In the genomic region with DNA sequence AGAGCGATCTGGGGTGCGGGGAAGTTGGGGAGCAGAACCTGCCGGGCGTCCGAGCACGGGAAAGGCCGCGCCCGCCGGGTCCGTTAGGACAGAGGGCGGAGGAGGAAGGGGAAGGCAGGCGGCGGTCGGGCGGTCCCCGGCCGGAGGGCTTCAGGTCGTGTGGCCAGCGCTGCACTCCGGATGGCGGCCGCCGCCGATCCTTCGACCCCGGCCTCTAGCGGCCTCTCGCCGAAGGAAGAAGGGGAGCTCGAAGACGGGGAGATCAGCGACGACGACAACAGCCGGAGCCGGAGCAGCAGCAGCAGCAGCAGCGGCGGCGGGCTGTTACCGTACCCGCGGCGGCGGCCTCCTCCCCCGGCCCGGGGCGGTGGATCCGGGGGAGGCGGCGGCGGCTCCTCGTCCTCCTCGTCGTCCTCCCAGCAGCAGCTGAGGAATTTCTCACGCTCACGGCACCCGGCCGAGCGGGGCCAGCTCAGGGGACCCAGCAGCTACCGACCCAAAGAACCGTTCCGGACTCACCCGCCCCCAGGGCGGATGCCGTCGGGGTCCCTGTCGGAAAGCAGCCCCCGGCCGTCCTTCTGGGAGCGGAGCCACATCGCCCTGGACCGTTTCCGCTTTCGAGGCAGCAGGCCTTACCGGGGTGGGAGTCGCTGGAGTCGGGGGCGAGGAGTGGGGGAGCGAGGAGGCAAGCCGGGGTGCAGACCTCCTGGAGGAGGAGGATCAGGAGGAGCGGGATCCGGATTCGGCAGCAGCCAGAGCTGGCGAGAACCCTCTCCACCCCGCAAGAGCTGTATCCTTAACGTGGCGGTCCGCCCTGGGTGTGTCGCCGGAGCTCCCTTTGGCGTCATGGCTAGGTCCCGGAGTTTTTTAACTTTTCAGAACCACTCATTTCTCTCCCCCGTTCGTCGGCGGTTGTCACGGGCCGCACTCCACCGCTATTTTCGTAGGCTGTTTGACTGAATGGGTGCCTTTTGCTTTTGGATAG, we compare ENCODE assay signal across 8 mouse cellular contexts. TPM values are rescaled to one million over a fixed set of nuclear protein-coding genes. Genes with fewer than 3 reads are reported as not detected.
DNase-seq lines count a peak whose midpoint lies in the region; ATAC-seq and TF ChIP-seq lines count a peak whose summit lies in the region.

No protein-coding gene starts in this region.

- H3K9me3 ChIP-seq in embryonic facial prominence, embryonic 15.5 days (replicated peaks) = no peaks in the 10 kb centered on the region
- no peaks in the 10 kb centered on the region for H3K9me3 ChIP-seq in heart, embryonic 10.5 days
- H3K9me3 ChIP-seq in kidney, embryonic 14.5 days (ENCODE audit: control insufficient read depth, low read length) = no peaks in the 10 kb centered on the region

- H3K4me3 ChIP-seq in embryonic facial prominence, embryonic 15.5 days (replicated peaks) = peak overlapping the region; percentile 94
- H3K4me3 ChIP-seq in heart, embryonic 10.5 days = peak overlapping the region; percentile 96
- H3K4me3 ChIP-seq in kidney, embryonic 14.5 days (ENCODE audit: low read length) = peak overlapping the region; percentile 95
- peak overlapping the region; percentile 87 for H3K4me3 ChIP-seq in liver, adult 2 months (ENCODE audit: insufficient read depth, low read depth, low read length)

- WGBS in embryonic facial prominence, embryonic 15.5 days = under 1% methylated on average over 100 of the region's 101 CpGs
- WGBS in heart, embryonic 10.5 days = under 1% methylated on average over 97 of the region's 101 CpGs
- under 1% methylated on average over 87 of the region's 101 CpGs for WGBS in kidney, embryonic 14.5 days
- WGBS in liver, adult 2 months = 1% methylated on average over 98 of the region's 101 CpGs

- peak overlapping the region; percentile 99 for H3K27ac ChIP-seq in embryonic facial prominence, embryonic 15.5 days (replicated peaks)
- peak overlapping the region; percentile 96 for H3K27ac ChIP-seq in heart, embryonic 10.5 days
- H3K27ac ChIP-seq in kidney, embryonic 14.5 days (ENCODE audit: low read depth, low read length) = peak overlapping the region; percentile 95
- H3K27ac ChIP-seq in liver, adult 2 months (replicated peaks; ENCODE audit: insufficient read depth, low read depth, low read length) = peak overlapping the region; percentile 78

- DNase-seq in A20 (ENCODE audit: low read depth, low spot score) = peak; percentile 83
- peak; percentile 43 to 53 for DNase-seq in adrenal gland, postnatal 4 days (ENCODE audit: low spot score in 2 of 2)
- DNase-seq in heart, embryonic 10.5 days (ENCODE audit: low spot score) = peak; percentile 85
- DNase-seq in liver, adult 2 months (ENCODE audit: extremely low read depth, low read depth, low spot score) = peak; percentile 43
- DNase-seq in monocyte, adult 2 months (ENCODE audit: low read depth in 1 of 2, low spot score in 2 of 2) = peak; percentile 23 to 56
- peak; percentile 71 to 87 for DNase-seq in spleen, postnatal 4 days (ENCODE audit: low spot score in 2 of 2)

- H3K4me2 ChIP-seq in embryonic facial prominence, embryonic 15.5 days (replicated peaks) = peak overlapping the region; percentile 58
- H3K4me2 ChIP-seq in kidney, embryonic 14.5 days (replicated peaks; ENCODE audit: low read depth, low read length) = peak overlapping the region; percentile 68

- no peak for TF ChIP-seq CTCF in liver, adult 2 months (IDR thresholded peaks at IDR 0.05; ENCODE audit: low read depth, low read length)

- no peaks in the 10 kb centered on the region for H3K27me3 ChIP-seq in embryonic facial prominence, embryonic 15.5 days
- H3K27me3 ChIP-seq in heart, embryonic 10.5 days (ENCODE audit: insufficient read depth, poor library complexity, severe bottlenecking) = no peaks in the 10 kb centered on the region
- no peaks in the 10 kb centered on the region for H3K27me3 ChIP-seq in kidney, embryonic 14.5 days (ENCODE audit: control insufficient read depth, insufficient read depth, low read length)
- H3K27me3 ChIP-seq in liver, adult 2 months (ENCODE audit: control insufficient read depth, insufficient read depth, low read length) = no peaks in the 10 kb centered on the region

- H3K4me1 ChIP-seq in embryonic facial prominence, embryonic 15.5 days = peaks cover 22% of the 10 kb centered on the region
- H3K4me1 ChIP-seq in heart, embryonic 10.5 days = peaks cover 22% of the 10 kb centered on the region; the same call in 1 of the 2 replicates
- peaks cover 23% of the 10 kb centered on the region for H3K4me1 ChIP-seq in kidney, embryonic 14.5 days (ENCODE audit: control insufficient read depth, insufficient read depth, low read length)
- H3K4me1 ChIP-seq in liver, adult 2 months (ENCODE audit: control insufficient read depth, insufficient read depth, low read length) = peaks cover 14% of the 10 kb centered on the region

- peaks cover 21% of the 10 kb centered on the region; the same call in 1 of the 2 replicates for H3K79me2 ChIP-seq in liver, adult 2 months (ENCODE audit: control insufficient read depth, insufficient read depth, low read length)

- no peak for TF ChIP-seq POLR2A in liver, adult 2 months (IDR thresholded peaks at IDR 0.05; ENCODE audit: extremely low read depth, insufficient read depth, low read length)

- H3K36me3 ChIP-seq in embryonic facial prominence, embryonic 15.5 days = 0 out of 2 replicates have a peak, but pooled peaks cover 3% of the 10 kb centered on the region
- peaks cover 13% of the 10 kb centered on the region for H3K36me3 ChIP-seq in heart, embryonic 10.5 days
- H3K36me3 ChIP-seq in kidney, embryonic 14.5 days (ENCODE audit: control insufficient read depth, insufficient read depth, low read length) = peaks cover 10% of the 10 kb centered on the region
- H3K36me3 ChIP-seq in liver, adult 2 months (ENCODE audit: control insufficient read depth, insufficient read depth, low read length) = peaks cover 9% of the 10 kb centered on the region

- ATAC-seq in embryonic facial prominence, embryonic 15.5 days (ENCODE audit: insufficient number of reproducible peaks, low FRiP score, low TSS enrichment, low read depth) = peak; percentile 16
- ATAC-seq in kidney, embryonic 14.5 days (ENCODE audit: low FRiP score, low TSS enrichment) = peak; percentile 71

- H3K9ac ChIP-seq in embryonic facial prominence, embryonic 15.5 days = peak overlapping the region; percentile 86
- peak overlapping the region; percentile 95 for H3K9ac ChIP-seq in kidney, embryonic 14.5 days (ENCODE audit: low read depth, low read length)
- H3K9ac ChIP-seq in liver, adult 2 months (ENCODE audit: low read depth, low read length) = peak overlapping the region; percentile 92

RNA-seq across cellular contexts. Expression of gene Zfc3h1, which starts 0.6 kb away (rescaled TPM):
- total RNA-seq in adrenal gland, postnatal 4 days (2021) = 10 to 100 TPM; 52.5 to 58.3 TPM
- 22.0 and 23.7 TPM in 2 replicates for polyA plus RNA-seq in embryonic facial prominence, embryonic 15.5 days (2015; fragmentation: Nextera tagmentation; extraction: Ambion mirVana)
- polyA plus RNA-seq in heart, embryonic 10.5 days (2016; fragmentation: Nextera tagmentation; extraction: Ambion mirVana) = 14.5 and 19.5 TPM in 2 replicates
- 29.2 and 31.1 TPM in 2 replicates for polyA plus RNA-seq in kidney, embryonic 14.5 days (2014; fragmentation: Nextera tagmentation; extraction: Ambion mirVana)
- total RNA-seq in liver, adult 2 months (2014; rRNA removed) = 28.3 and 31.6 TPM in 2 replicates
- 6.0 and 7.9 TPM in 2 replicates for polyA plus RNA-seq in liver, adult 2 months (2012; rRNA removed)

RNA-seq across cellular contexts. Expression of gene Thap2, which starts 1.1 kb away (rescaled TPM):
- total RNA-seq in adrenal gland, postnatal 4 days (2021) = 10 to 100 TPM in 1 of 2 experiments, 1 to 10 TPM in 1; 9.7 to 10.6 TPM
- 22.4 and 24.3 TPM in 2 replicates for polyA plus RNA-seq in embryonic facial prominence, embryonic 15.5 days (2015; fragmentation: Nextera tagmentation; extraction: Ambion mirVana)
- polyA plus RNA-seq in heart, embryonic 10.5 days (2016; fragmentation: Nextera tagmentation; extraction: Ambion mirVana) = 16.7 and 18.1 TPM in 2 replicates
- polyA plus RNA-seq in kidney, embryonic 14.5 days (2014; fragmentation: Nextera tagmentation; extraction: Ambion mirVana) = 21.5 and 25.1 TPM in 2 replicates
- total RNA-seq in liver, adult 2 months (2014; rRNA removed) = 6.6 and 8.7 TPM in 2 replicates
- 2.5 and 3.8 TPM in 2 replicates for polyA plus RNA-seq in liver, adult 2 months (2012; rRNA removed)

RNA-seq across cellular contexts. Expression of gene Tmem19, which starts 23.0 kb away (rescaled TPM):
- 10 to 100 TPM; 34.1 to 42.3 TPM for total RNA-seq in adrenal gland, postnatal 4 days (2021)
- 25.0 and 25.8 TPM in 2 replicates for polyA plus RNA-seq in embryonic facial prominence, embryonic 15.5 days (2015; fragmentation: Nextera tagmentation; extraction: Ambion mirVana)
- 24.1 and 25.9 TPM in 2 replicates for polyA plus RNA-seq in heart, embryonic 10.5 days (2016; fragmentation: Nextera tagmentation; extraction: Ambion mirVana)
- polyA plus RNA-seq in kidney, embryonic 14.5 days (2014; fragmentation: Nextera tagmentation; extraction: Ambion mirVana) = 18.8 and 35.5 TPM in 2 replicates
- 30.8 and 36.7 TPM in 2 replicates for total RNA-seq in liver, adult 2 months (2014; rRNA removed)
- 41.8 and 47.4 TPM in 2 replicates for polyA plus RNA-seq in liver, adult 2 months (2012; rRNA removed)

Comparison
In these comparisons a context has a peak if more than half of its experiments do, and no peak if none do; other contexts are left out.
1. Peak in every context shown above with its lines: DNase-seq, ATAC-seq, H3K4me3 ChIP-seq and H3K27ac ChIP-seq.